Mouse (Mus musculus): ENCODE results near the gene Inpp5b.
"Not testable (repeated sequence)": the region's sequence is repeated elsewhere in the genome, so short reads cannot be mapped to it uniquely, and the experiment has no call there.

GRCm38 (mm10) chr4:124707381-124708199 lies 34.1 kb upstream of the Inpp5b start:
- not testable (repeated sequence) for TF ChIP-seq POLR2A (IDR thresholded peaks at IDR 0.05; ENCODE audit: extremely low read depth, insufficient read depth, low read length); CTCF (IDR thresholded peaks at IDR 0.05; ENCODE audit: low read depth, low read length)
